Mouse (Mus musculus): ENCODE data around the gene Aoc2. TPM values are rescaled to one million over a fixed set of nuclear protein-coding genes. Genes with fewer than 3 reads are reported as not detected.

Gene Aoc2
- total RNA-seq, 2 experiments from 2014 or later = 3.2 to 3.4 TPM

Small RNA genes within 50 kb of the gene (microRNA-seq; reads per million reads assigned to microRNA genes)
- gene Gm25593 = not detected

Other genes with a start within 250 kb of the Aoc2 start
- under 1 TPM; 0.43 to 0.79 TPM for gene Hsd17b1, start 246.7 kb upstream of the Aoc2 start, total RNA-seq (2021)
- 10 to 100 TPM; 32.3 to 32.4 TPM for gene Coasy, start 242.5 kb upstream of the Aoc2 start, total RNA-seq (2021)
- 10 to 100 TPM; 52.8 to 55.8 TPM for gene Mlx, start 237.8 kb upstream of the Aoc2 start, total RNA-seq (2021)
- 1 to 10 TPM; 4.4 to 4.8 TPM for gene Psmc3ip, start 229.6 kb upstream of the Aoc2 start, total RNA-seq (2021)
- gene Retreg3, start 205.2 kb upstream of the Aoc2 start, total RNA-seq (2021) = 10 to 100 TPM; 54.5 to 55.0 TPM
- gene Tubg1, start 205.1 kb upstream of the Aoc2 start, total RNA-seq (2021) = 10 to 100 TPM; 45.6 to 49.6 TPM
- 10 to 100 TPM; 46.6 to 48.8 TPM for gene Tubg2, start 169.2 kb upstream of the Aoc2 start, total RNA-seq (2021)
- gene Cntnap1, start 154.5 kb upstream of the Aoc2 start, total RNA-seq (2021) = 10 to 100 TPM; 44.2 to 54.1 TPM
- 1 to 10 TPM; 5.9 to 8.0 TPM for gene Plekhh3, start 153.7 kb upstream of the Aoc2 start, total RNA-seq (2021)
- under 1 TPM in 1 of 2 experiments, not detected in 1; 0.41 TPM for gene Ccr10, start 149.6 kb upstream of the Aoc2 start, total RNA-seq (2021)
- 10 to 100 TPM; 26.4 to 28.3 TPM for gene Ezh1, start 98.6 kb upstream of the Aoc2 start, total RNA-seq (2021)
- gene Ramp2, start 79.0 kb upstream of the Aoc2 start, total RNA-seq (2021) = 10 to 100 TPM; 57.4 to 59.1 TPM
- gene Vps25, start 71.4 kb upstream of the Aoc2 start, total RNA-seq (2021) = 10 to 100 TPM; 80.9 to 82.0 TPM
- gene Wnk4, start 64.5 kb upstream of the Aoc2 start, total RNA-seq (2021) = 1 to 10 TPM; 4.2 to 4.5 TPM
- under 1 TPM; 0.15 to 0.41 TPM for gene Cntd1, start 46.1 kb upstream of the Aoc2 start, total RNA-seq (2021)
- gene Coa3, start 45.9 kb upstream of the Aoc2 start, total RNA-seq (2021) = 100 to 1,000 TPM in 1 of 2 experiments, 10 to 100 TPM in 1; 95.7 to 101 TPM
- gene Becn1, start 22.8 kb upstream of the Aoc2 start, total RNA-seq (2021) = 100 to 1,000 TPM; 174 to 188 TPM
- 100 to 1,000 TPM; 100 to 108 TPM for gene Psme3, start 8.8 kb upstream of the Aoc2 start, total RNA-seq (2021)
- gene Aoc3, start 5.5 kb downstream of the Aoc2 start, total RNA-seq (2021) = 1 to 10 TPM; 1.4 to 2.0 TPM
- not detected for gene G6pc, start 42.5 kb downstream of the Aoc2 start, total RNA-seq (2021)
- 10 to 100 TPM; 45.1 to 45.2 TPM for gene Aarsd1, start 92.6 kb downstream of the Aoc2 start, total RNA-seq (2021)
- gene Gm27029, start 99.7 kb downstream of the Aoc2 start, total RNA-seq (2021) = 1 to 10 TPM; 6.4 to 6.9 TPM
- gene Rundc1, start 100.0 kb downstream of the Aoc2 start, total RNA-seq (2021) = 10 to 100 TPM; 24.4 to 26.0 TPM
- gene Ptges3l, start 100.3 kb downstream of the Aoc2 start, total RNA-seq (2021) = 1 to 10 TPM; 3.4 TPM
- 10 to 100 TPM; 49.9 to 58.1 TPM for gene Rpl27, start 117.2 kb downstream of the Aoc2 start, total RNA-seq (2021)
- 1 to 10 TPM; 1.8 to 2.8 TPM for gene Ifi35, start 123.3 kb downstream of the Aoc2 start, total RNA-seq (2021)
- gene Rnd2, start 139.9 kb downstream of the Aoc2 start, total RNA-seq (2021) = 100 to 1,000 TPM; 111 to 115 TPM
- 10 to 100 TPM; 50.3 to 54.3 TPM for gene Vat1, start 141.2 kb downstream of the Aoc2 start, total RNA-seq (2021)
- gene Brca1, start 226.9 kb downstream of the Aoc2 start, total RNA-seq (2021) = 1 to 10 TPM; 1.1 to 1.2 TPM
- gene Nbr1, start 227.1 kb downstream of the Aoc2 start, total RNA-seq (2021) = 100 to 1,000 TPM in 1 of 2 experiments, 10 to 100 TPM in 1; 98.9 to 100 TPM